Mouse (Mus musculus) ovary, adult 18-20 months (tissue): ENCODE data around the gene Trim33.

ENCODE experiments used
- DNase-seq: peaks from one replicate; pipeline ENCODE4 v3.0.0; 2022; ENCODE audit warnings: low spot score, mixed read lengths

Trim33 gene

GRCm38 (mm10) chr3:103279182-103280149, at the start of gene Trim33:
Gene Trim33 (plus strand): TSS chr3:103279293.
- peak; percentile 75 for DNase-seq

- DNase-seq = no peak
Observed at GRCm38 (mm10) chr3:103232398-103232797, 46.7 kb upstream of the Trim33 start.

- DNase-seq = no peak
Observed at GRCm38 (mm10) chr3:103241524-103241923, 37.6 kb upstream of the Trim33 start.

- DNase-seq = no peak
Observed at GRCm38 (mm10) chr3:103242156-103242555, 36.9 kb upstream of the Trim33 start.

- DNase-seq = no peak
Observed at GRCm38 (mm10) chr3:103243491-103243890, 35.6 kb upstream of the Trim33 start.

GRCm38 (mm10) chr3:103246627-103247260, 32.3 kb upstream of the Trim33 start:
- no peak for DNase-seq

GRCm38 (mm10) chr3:103256089-103256819, 22.8 kb upstream of the Trim33 start:
- no peak for DNase-seq

- DNase-seq = no peak
Observed at GRCm38 (mm10) chr3:103262802-103263417, 16.2 kb upstream of the Trim33 start.

GRCm38 (mm10) chr3:103278561-103279181, 422 bp upstream of the Trim33 start:
- no peak for DNase-seq

- peak; percentile 19 for DNase-seq
Observed at GRCm38 (mm10) chr3:103280241-103280761, 1.2 kb downstream of the Trim33 start.

- DNase-seq = no peak
Observed at GRCm38 (mm10) chr3:103280875-103281274, 1.8 kb downstream of the Trim33 start.

GRCm38 (mm10) chr3:103288761-103289160, 9.7 kb downstream of the Trim33 start:
- peak; percentile 15 for DNase-seq

- no peak for DNase-seq
Observed at GRCm38 (mm10) chr3:103291087-103291486, 12.0 kb downstream of the Trim33 start.

- DNase-seq = no peak
Observed at GRCm38 (mm10) chr3:103305411-103305982, 26.4 kb downstream of the Trim33 start.

- DNase-seq = no peak
Observed at GRCm38 (mm10) chr3:103309252-103309651, 30.2 kb downstream of the Trim33 start.

- DNase-seq = no peak
Observed at GRCm38 (mm10) chr3:103309750-103310149, 30.7 kb downstream of the Trim33 start.

GRCm38 (mm10) chr3:103314291-103314690, 35.2 kb downstream of the Trim33 start:
- no peak for DNase-seq

- no peak for DNase-seq
Observed at GRCm38 (mm10) chr3:103335371-103335770, 56.3 kb downstream of the Trim33 start.

- DNase-seq = no peak
Observed at GRCm38 (mm10) chr3:103346658-103347057, 67.6 kb downstream of the Trim33 start.

- DNase-seq = no peak
Observed at GRCm38 (mm10) chr3:103353518-103353917, 74.4 kb downstream of the Trim33 start.

- DNase-seq = no peak
Observed at GRCm38 (mm10) chr3:103354041-103354440, 74.9 kb downstream of the Trim33 start.
